Mouse (Mus musculus) left cerebral cortex, adult 2 months (tissue): ENCODE results near the gene Dlg3. TPM values are rescaled to one million over a fixed set of nuclear protein-coding genes. Genes with fewer than 3 reads are reported as not detected.

ENCODE experiments used
- DNase-seq, 2 experiments: peaks; one replicate each; pipeline ENCODE4 v3.0.0; 2021 to 2022; ENCODE audit warnings: low spot score in 2 of 2, mixed read lengths in 1 of 2; ENCODE audit errors: extremely low spot score in 1 of 2
- H3K27ac ChIP-seq: fragments of 200-600 bp; 2 replicates; pipeline ENCODE4 v1.8.1; 2022
- H3K4me3 ChIP-seq: fragments of 200-600 bp; 2 replicates; pipeline ENCODE4 v1.8.1; 2022
- CTCF ChIP-seq: fragments of 200-600 bp; IDR thresholded peaks from 2 replicates; pipeline ENCODE4 v1.8.1; 2022; ENCODE audit warnings: antibody characterized with exemption, mild to moderate bottlenecking, moderate library complexity
- intact Hi-C: fragments of 180-260 bp; cut with DNase I; formaldehyde crosslinking; loops from one replicate; pipeline ENCODE4 v1.15.1; 2025
- long read RNA-seq, 2 experiments: library from polyadenylated mRNA; stranded (forward); transcript quantifications; one replicate each; pipeline ENCODE4 v2.0.0; 2021; ENCODE audit warnings: borderline mapping rate in 2 of 2
- total RNA-seq, 2 experiments: library from RNA; stranded (reverse); gene quantifications; 2 replicates each; pipeline ENCODE4 v1.2.3; 2021

Dlg3 gene
- 100 to 1,000 TPM; 134 to 143 TPM for total RNA-seq
- long read RNA-seq, experiment 1, full-length matches to known transcripts, result 133 of 212 reads
- long read RNA-seq, experiment 1, partial matches to known transcripts, result 45 of 212 reads
- long read RNA-seq, experiment 1, other reads (novel, unspliced or antisense), result 34 of 212 reads
- long read RNA-seq, experiment 2, full-length matches to known transcripts, result 105 of 156 reads
- long read RNA-seq, experiment 2, partial matches to known transcripts, result 20 of 156 reads
- long read RNA-seq, experiment 2, other reads (novel, unspliced or antisense), result 31 of 156 reads

DNA sequence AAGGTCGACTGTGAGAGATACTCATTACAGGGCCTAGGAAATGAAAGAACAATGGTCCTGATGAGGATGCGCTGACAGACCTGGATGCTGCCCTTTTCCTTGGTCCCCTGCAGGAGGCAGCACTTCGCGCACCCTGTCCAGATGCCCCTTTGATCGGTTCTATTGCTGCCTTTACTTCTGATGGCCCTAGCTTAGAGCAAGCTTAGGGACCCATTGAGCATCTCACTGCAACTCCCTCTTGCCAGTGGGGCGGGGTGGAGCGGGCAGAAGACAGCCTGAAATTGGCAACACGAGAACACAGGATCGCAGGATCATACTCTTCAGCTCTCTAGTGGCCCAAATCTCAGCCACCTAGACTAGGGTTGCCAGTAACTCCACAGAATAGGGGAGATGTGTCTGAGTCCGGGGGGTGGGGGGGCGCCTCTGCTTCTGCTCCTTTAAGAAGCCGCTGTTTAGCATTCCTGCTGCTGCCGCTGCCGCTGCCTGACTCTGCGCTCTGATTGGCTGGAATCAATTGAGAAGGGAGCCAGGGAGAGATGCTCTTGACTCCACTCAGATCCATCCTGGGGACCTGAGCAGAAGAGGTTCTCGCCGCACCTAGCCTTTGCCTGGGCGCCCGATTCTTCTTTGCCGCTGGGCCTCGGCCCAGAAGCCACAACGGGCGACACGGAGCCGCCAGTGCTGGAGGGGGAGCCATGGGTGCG lies at the start of gene Dlg3:
Gene Dlg3, plus strand, starts transcription at position 542 of the 704 bp plus-strand sequence.
- Histone ChIP-seq H3K27ac (peak within 1 kb of the TSS; percentile 88), H3K4me3 (peak within 1 kb of the TSS; percentile 65)
- TF ChIP-seq CTCF, result peak; percentile 32
- DNase-seq, result peak; percentile 60 to 61
- intact Hi-C loops, result no loop called here

DNA sequence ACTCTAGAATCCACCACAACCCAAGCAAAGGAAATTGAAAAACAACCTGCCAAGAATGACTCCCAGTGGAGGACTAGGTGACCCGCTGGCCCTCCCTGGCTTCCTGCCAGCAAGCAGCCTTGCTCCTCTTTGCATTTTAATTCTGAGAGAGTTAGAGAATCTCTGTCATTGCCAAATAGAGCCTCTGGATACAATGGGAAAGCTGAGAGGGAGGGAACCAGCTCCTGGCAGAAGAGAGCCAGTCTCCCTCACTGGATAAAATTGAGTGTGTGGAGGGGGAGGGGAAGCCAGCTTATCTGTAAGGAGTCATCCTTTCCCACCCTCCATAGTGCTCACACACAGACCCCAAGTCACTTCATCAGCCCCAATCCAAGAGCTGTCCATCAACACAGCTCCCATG lies 38.6 kb upstream of the Dlg3 start:
- no peak overlapping the region for H3K27ac ChIP-seq
- TF ChIP-seq CTCF, result no peak
- H3K4me3 ChIP-seq, result no peak overlapping the region
- no peak for DNase-seq
- intact Hi-C loops, result no loop called here

DNA sequence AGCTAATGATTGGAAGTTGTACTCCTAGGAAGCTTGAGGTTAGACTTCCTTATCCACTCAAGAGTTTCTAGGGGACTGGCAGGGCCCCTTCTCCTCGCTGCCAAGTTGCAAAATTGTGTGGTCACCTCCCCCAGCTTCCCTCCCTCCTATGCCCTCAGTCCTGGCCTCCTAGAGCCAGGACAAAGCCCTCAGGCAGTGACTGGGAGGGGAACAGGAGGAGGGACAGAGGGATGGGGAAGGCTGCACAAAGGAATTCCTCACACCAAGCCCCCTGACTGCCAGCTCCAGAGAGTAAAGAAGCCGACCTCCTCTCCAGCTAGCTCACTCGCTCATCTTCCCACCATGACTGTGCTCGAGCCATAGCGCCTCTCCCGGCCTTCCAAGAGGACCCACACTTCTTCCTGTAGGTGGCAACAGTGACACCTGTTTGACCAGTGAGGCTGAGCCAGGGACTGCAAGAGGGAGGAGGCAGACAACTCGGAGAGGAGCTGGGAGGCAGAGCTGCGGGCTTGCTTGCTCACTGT lies 37.8 kb upstream of the Dlg3 start, which contains the start of gene Gdpd2:
Gene Gdpd2, plus strand, starts transcription at position 209 of the 524 bp plus-strand sequence.
- TF ChIP-seq CTCF, result peak; percentile 30
- H3K27ac ChIP-seq, result no peak within 1 kb of the TSS
- no peak for DNase-seq
- H3K4me3 ChIP-seq, result peak within 1 kb of the TSS; percentile 31; the same call in 1 of the 2 replicates
- intact Hi-C loops, result loop anchor here (10.0 kb wide), 2 partner anchors 105 to 215 kb away; partner anchors contain the start of genes Kif4 and Pdzd11

DNA sequence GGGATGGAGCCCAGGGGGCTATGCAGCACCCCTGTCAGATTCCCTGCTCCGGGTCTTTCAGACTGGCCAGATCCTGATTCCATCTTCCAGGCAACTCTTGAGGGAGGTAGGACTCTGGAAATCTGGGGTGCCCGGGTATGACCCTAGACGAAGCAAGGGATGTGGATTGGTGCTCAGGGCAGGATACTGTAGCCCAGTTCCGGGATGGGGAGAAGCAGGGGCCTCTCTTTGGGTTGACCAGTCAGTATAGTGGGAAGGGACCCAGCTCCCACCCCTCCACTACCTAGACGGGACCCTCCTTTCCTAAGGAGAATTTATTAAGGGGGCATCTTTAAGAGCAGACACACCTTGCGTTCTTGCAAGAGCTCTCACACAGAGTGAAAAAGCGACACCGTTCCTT lies 37.3 kb upstream of the Dlg3 start:
- no peak for TF ChIP-seq CTCF
- DNase-seq, result no peak
- Histone ChIP-seq H3K4me3 (peak overlapping the region; percentile 31; the same call in 1 of the 2 replicates), H3K27ac (no peak overlapping the region)
- intact Hi-C loops, result loop anchor here (10.0 kb wide), 2 partner anchors 105 to 215 kb away; partner anchors contain the start of genes Kif4 and Pdzd11

DNA sequence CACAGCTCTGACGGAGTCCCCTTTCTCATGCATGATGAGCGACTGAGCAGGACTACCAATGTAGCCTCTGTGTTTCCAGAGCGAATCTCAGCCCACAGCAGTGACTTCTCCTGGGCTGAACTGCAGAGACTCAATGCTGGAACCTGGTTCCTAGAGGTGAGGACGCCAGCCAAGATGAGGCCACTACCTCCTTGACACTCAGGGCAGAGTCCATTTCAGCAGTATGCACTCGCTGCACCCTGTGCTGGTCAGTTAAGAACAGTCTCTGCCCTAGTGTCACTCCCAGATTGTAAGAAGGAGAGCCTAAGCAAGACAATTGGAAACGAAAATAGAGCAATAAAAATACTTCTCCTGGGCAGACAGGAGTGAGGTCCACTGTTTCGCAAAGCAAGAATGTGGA lies 33.2 kb upstream of the Dlg3 start:
- no peak for DNase-seq
- H3K27ac ChIP-seq, result no peak overlapping the region
- intact Hi-C loops, result loop anchor here (10.0 kb wide), 2 partner anchors 110 to 220 kb away; partner anchors contain the start of genes Kif4 and Pdzd11
- no peak for TF ChIP-seq CTCF
- no peak overlapping the region for H3K4me3 ChIP-seq

DNA sequence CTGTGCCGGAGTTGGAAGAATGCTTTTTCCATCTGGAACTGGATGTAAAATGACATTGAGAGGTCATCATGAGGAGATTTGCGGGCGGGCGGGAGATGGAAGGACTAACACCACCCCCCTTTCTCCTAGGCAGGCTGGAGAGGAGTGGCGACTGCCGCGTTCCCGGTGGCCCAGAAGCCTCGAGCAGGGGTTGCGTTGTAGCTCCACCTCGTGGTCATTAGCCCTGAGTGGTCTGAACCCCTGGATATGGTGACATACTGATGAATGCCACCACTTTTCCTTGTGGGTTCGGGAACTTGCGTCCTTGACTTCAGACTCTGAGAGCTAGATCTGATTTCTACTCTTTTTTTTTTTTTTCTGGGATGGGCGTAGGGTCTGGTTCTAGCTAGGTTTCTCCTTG lies 28.6 kb upstream of the Dlg3 start:
- Histone ChIP-seq H3K27ac (peak overlapping the region; percentile 73; the same call in 1 of the 2 replicates), H3K4me3 (peak overlapping the region; percentile 40)
- intact Hi-C loops, result loop anchor here (2.0 to 10.0 kb wide), 3 partner anchors 78 to 224 kb away; partner anchors contain the start of genes Kif4 and Pdzd11
- peak; percentile 60 to 65 for DNase-seq
- TF ChIP-seq CTCF, result peak; percentile 58

DNA sequence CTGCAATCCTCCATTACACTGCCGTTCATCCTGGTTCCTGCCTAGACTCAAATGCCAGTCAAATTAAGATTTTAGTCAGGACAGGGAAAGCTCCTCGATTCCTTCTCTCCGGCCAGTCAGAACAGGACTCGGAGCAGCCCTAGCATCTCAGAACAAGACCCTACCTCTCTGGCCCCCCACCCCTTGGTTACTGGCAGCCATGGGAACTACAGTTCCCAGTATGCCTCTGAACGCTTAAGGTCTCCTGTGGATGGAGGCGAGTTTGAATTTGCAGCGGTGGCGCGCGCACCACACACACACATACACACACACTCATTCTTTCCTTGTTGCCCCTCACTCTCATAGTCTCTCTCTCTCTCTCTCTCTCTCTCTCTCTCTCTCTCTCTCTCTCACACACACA lies 28.1 kb upstream of the Dlg3 start:
- no peak for DNase-seq
- Histone ChIP-seq H3K4me3 (peak overlapping the region; percentile 40), H3K27ac (peak overlapping the region; percentile 73)
- TF ChIP-seq CTCF, result no peak
- intact Hi-C loops, result loop anchor here (2.0 to 10.0 kb wide), 3 partner anchors 79 to 225 kb away; partner anchors contain the start of genes Kif4 and Pdzd11

DNA sequence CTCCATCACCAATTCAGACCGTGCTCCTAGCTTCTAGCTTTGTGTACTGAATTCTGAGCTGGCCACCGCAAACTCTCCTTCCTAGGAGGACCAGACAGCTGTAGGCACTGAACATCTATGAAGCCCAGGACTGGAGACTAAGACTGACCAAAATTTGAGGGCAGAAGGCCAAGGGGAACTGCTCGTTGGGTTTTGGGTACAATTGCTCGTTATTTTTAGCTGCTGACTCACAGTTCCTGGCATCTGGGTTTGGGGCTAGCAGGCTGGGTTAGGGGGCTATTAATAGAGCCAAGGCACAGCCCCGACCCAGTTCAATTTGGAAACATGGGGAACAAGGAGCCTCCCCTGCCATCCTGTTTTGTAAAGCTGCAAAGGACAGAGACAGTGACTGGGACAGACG lies 26.7 kb upstream of the Dlg3 start:
- no peak overlapping the region for H3K27ac ChIP-seq
- TF ChIP-seq CTCF, result no peak
- intact Hi-C loops, result loop anchor here (10.0 kb wide), 2 partner anchors 204 to 384 kb away; no protein-coding TSS in a partner anchor
- H3K4me3 ChIP-seq, result no peak overlapping the region
- DNase-seq, result no peak

DNA sequence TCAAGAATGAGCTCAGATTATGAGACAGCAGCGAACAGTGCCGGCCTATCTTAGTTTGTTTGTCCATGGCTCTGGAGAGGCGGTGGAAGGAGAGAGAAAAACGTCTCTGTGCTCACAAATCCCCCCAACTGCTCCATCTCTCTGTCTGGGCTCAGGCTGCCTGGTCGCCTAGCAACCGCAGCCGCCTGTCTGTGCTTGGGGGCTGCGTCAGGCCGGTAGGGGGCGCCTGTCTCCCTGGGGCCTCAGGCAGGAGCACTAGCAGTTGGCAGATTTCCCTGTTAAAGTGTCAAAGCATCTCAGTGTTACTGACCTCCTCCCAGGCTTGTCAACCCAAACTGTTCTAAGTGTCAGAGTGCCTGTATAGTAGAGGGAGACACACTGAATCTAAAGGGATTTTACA lies 25.6 kb upstream of the Dlg3 start:
- DNase-seq, result peak; percentile 83
- TF ChIP-seq CTCF, result peak; percentile 77
- H3K4me3 ChIP-seq, result no peak overlapping the region
- H3K27ac ChIP-seq, result no peak overlapping the region
- intact Hi-C loops, result loop anchor here (10.0 kb wide), 2 partner anchors 203 to 383 kb away; no protein-coding TSS in a partner anchor

DNA sequence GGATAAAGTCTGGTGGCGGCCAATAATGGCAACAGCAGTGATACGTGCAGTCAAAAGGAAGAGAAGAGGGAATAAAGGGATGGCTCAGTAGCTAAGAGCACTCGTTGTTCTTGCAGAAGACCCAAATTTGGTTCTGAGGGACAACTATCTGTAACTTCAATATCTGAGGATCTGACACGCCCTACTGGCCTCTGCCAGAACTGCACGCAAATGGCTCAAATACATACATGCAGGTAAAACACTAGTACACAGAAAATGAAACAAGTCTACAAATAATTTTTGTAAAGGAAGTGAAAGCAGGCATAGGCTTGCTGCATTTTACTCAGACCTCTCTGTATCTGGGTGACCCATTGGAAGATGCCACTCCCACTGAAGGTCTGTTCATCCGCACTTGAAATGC lies 1.7 kb upstream of the Dlg3 start:
- Histone ChIP-seq H3K4me3 (no peak overlapping the region), H3K27ac (no peak overlapping the region)
- TF ChIP-seq CTCF, result peak; percentile 35
- intact Hi-C loops, result no loop called here
- no peak for DNase-seq

DNA sequence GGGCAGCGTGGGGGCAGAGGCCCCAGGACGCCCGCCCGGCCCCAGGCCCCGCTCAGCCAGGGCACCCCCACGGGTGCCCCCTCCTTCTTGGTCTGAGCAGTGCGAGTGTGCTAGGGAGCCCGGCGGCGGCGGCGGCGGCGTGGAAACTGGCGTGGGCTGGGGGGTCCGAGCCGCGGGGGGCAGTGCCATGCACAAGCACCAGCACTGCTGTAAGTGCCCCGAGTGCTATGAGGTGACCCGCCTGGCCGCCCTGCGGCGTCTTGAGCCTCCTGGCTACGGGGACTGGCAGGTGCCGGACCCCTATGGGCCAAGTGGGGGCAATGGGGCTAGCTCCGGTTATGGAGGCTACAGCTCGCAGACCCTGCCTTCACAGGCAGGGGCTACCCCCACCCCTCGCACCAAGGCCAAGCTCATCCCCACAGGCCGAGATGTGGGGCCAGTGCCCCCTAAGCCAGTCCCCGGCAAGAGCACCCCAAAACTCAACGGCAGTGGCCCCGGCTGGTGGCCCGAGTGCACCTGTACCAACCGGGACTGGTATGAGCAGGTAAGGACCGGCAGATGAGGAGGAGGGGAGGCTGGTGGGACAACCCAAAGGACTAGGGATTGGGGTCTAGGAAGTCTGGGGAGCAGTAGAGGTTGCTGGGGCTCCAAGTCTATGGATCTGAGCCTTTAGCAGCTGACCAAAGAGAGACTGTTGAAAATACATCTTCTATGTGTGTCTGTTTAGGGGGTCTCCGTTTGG lies 534 bp downstream of the Dlg3 start:
- H3K4me3 ChIP-seq, result peak overlapping the region; percentile 65
- intact Hi-C loops, result no loop called here
- DNase-seq, result no peak
- TF ChIP-seq CTCF, result no peak
- peak overlapping the region; percentile 88 for H3K27ac ChIP-seq
